Mouse (Mus musculus) kidney, adult 10 weeks (tissue): ENCODE measurements around the gene Gm28360. TPM values are rescaled to one million over a fixed set of nuclear protein-coding genes. Genes with fewer than 3 reads are reported as not detected.

ENCODE experiments used
- polyA plus RNA-seq: library from polyadenylated mRNA; stranded (reverse); fragments of 350-450 nt; fragmentation: Illumina TruSeq; extraction: RNeasy Lipid Tissue Mini Kit (QIAGEN cat#74804); gene quantifications from one replicate; pipeline ENCODE4 v1.2.3, GENCODE M21; 2014; ENCODE audit warnings: low read depth, low replicate concordance

The Gm28360 gene
- not detected for polyA plus RNA-seq

GRCm38 (mm10) chr1:117829781-117830180 lies at the start of gene Gm28360:
Gene Gm28360, plus strand, starts transcription at chr1:117830081.

DNA sequence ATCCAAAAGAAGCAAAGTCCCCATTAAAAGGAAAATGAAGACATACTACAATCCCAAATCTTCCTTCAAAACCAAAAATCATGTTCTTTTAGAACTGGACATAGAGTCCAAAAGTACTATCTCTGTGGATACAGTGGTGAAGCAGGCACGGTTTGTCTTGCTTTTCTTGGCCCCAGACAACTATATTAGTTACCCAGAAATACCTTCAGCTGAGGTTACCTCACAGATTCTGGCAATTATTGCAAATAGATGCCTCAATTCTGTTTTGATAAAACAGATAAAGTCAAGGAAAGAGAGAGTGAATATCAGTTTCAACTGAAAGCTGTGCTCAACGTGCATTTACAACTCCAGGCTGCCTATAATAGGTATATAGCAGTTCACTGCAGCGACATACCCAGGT lies 49.0 kb upstream of the Gm28360 start, which contains the start of gene B020011L13Rik:
B020011L13Rik (plus strand) TSS at position 301 of the 400 bp plus-strand sequence.

Other genes with a start within 250 kb of the Gm28360 start
- gene Gm28363, start 132.9 kb upstream of the Gm28360 start, polyA plus RNA-seq, result not detected
- gene B020011L13Rik, start 48.9 kb upstream of the Gm28360 start, polyA plus RNA-seq, result not detected
- not detected for gene Gm28168, start 97.9 kb downstream of the Gm28360 start, polyA plus RNA-seq
- gene Gm7145, start 135.9 kb downstream of the Gm28360 start, polyA plus RNA-seq, result not detected